Mouse (Mus musculus): ENCODE measurements around the gene Dnaja3. TPM values are rescaled to one million over a fixed set of nuclear protein-coding genes. Genes with fewer than 3 reads are reported as not detected.
"Not testable (repeated sequence)": the region's sequence is repeated elsewhere in the genome, so short reads cannot be mapped to it uniquely, and the experiment has no call there.

The Dnaja3 gene
- total RNA-seq, 2 experiments from 2014 or later, result 61.2 to 65.4 TPM

- peak; percentile 99 for TF ChIP-seq CTCF (conservative IDR thresholded peaks at IDR 0.05)
These were observed 27.5 kb downstream of the Dnaja3 start for GRCm38 (mm10) chr16:4667190-4667808.

GRCm38 (mm10) chr16:4670317-4670716 is 30.5 kb downstream of the Dnaja3 start:
- no peak for DNase-seq (ENCODE audit: low spot score in 2 of 2)
- H3K4me3 ChIP-seq, result no peak overlapping the region
- H3K27ac ChIP-seq, result no peak overlapping the region
- no peak for TF ChIP-seq CTCF (conservative IDR thresholded peaks at IDR 0.05)

More at GRCm38 (mm10) chr16:4667190-4667808, 27.5 kb downstream of the Dnaja3 start:
- H3K27ac ChIP-seq, result no peak overlapping the region
- no peak overlapping the region for H3K4me3 ChIP-seq
- DNase-seq (ENCODE audit: low spot score in 2 of 2), result peak; percentile 86 to 95

GRCm38 (mm10) chr16:4674091-4674490 is 34.3 kb downstream of the Dnaja3 start:
- Histone ChIP-seq H3K27ac (no peak overlapping the region), H3K4me3 (no peak overlapping the region)
- TF ChIP-seq CTCF (conservative IDR thresholded peaks at IDR 0.05), result no peak
- DNase-seq (ENCODE audit: low spot score in 2 of 2), result no peak

- Histone ChIP-seq H3K27ac (no peak overlapping the region), H3K4me3 (no peak overlapping the region)
- DNase-seq (ENCODE audit: low spot score in 2 of 2), result no peak
- TF ChIP-seq CTCF (conservative IDR thresholded peaks at IDR 0.05), result no peak
These were observed 37.0 kb downstream of the Dnaja3 start for GRCm38 (mm10) chr16:4676836-4677235.

GRCm38 (mm10) chr16:4678080-4678479 is 38.3 kb downstream of the Dnaja3 start:
- Histone ChIP-seq H3K27ac (no peak overlapping the region), H3K4me3 (no peak overlapping the region; the same call in 1 of the 2 replicates)
- no peak for DNase-seq (ENCODE audit: low spot score in 2 of 2)
- TF ChIP-seq CTCF (conservative IDR thresholded peaks at IDR 0.05), result no peak

- TF ChIP-seq CTCF (conservative IDR thresholded peaks at IDR 0.05), result no peak
These were observed 39.6 kb downstream of the Dnaja3 start, which contains the start of gene Coro7 for GRCm38 (mm10) chr16:4679121-4680018. TSS of gene Coro7 (minus strand) at chr16:4679777.

GRCm38 (mm10) chr16:4680922-4681455 is 41.2 kb downstream of the Dnaja3 start:
- not testable (repeated sequence) for H3K27ac ChIP-seq; DNase-seq (ENCODE audit: low spot score in 2 of 2); H3K4me3 ChIP-seq

More at GRCm38 (mm10) chr16:4679121-4680018, 39.6 kb downstream of the Dnaja3 start, which contains the start of gene Coro7:
- DNase-seq (ENCODE audit: low spot score in 2 of 2), result peak; percentile 83 to 91
- Histone ChIP-seq H3K4me3 (peak within 1 kb of the TSS; percentile 91), H3K27ac (peak within 1 kb of the TSS; percentile 67)

GRCm38 (mm10) chr16:4682628-4683179 is 42.9 kb downstream of the Dnaja3 start:
- TF ChIP-seq CTCF (conservative IDR thresholded peaks at IDR 0.05), result no peak
- H3K27ac ChIP-seq, result peak overlapping the region; percentile 99
- DNase-seq (ENCODE audit: low spot score in 2 of 2), result no peak
- H3K4me3 ChIP-seq, result peak overlapping the region; percentile 99; the same call in 1 of the 2 replicates

GRCm38 (mm10) chr16:4683193-4683580 is 43.4 kb downstream of the Dnaja3 start:
- TF ChIP-seq CTCF (conservative IDR thresholded peaks at IDR 0.05), result no peak
- no peak for DNase-seq (ENCODE audit: low spot score in 2 of 2)
- H3K4me3 ChIP-seq, result peak overlapping the region; percentile 99
- H3K27ac ChIP-seq, result peak overlapping the region; percentile 99

GRCm38 (mm10) chr16:4683581-4684456 is 44.0 kb downstream of the Dnaja3 start:
- Histone ChIP-seq H3K4me3 (peak overlapping the region; percentile 99), H3K27ac (peak overlapping the region; percentile 99)
- no peak for TF ChIP-seq CTCF (conservative IDR thresholded peaks at IDR 0.05)
- peak; percentile 93 to 98 for DNase-seq (ENCODE audit: low spot score in 2 of 2)

- Histone ChIP-seq H3K4me3 (peak overlapping the region; percentile 99), H3K27ac (peak overlapping the region; percentile 99)
- DNase-seq (ENCODE audit: low spot score in 2 of 2), result no peak
- TF ChIP-seq CTCF (conservative IDR thresholded peaks at IDR 0.05), result no peak
These were observed 44.6 kb downstream of the Dnaja3 start for GRCm38 (mm10) chr16:4684457-4684791.

GRCm38 (mm10) chr16:4689371-4689770 is 49.6 kb downstream of the Dnaja3 start:
- not testable (repeated sequence) for DNase-seq (ENCODE audit: low spot score in 2 of 2); H3K4me3 ChIP-seq
- peak; percentile 55 for TF ChIP-seq CTCF (conservative IDR thresholded peaks at IDR 0.05)

More at GRCm38 (mm10) chr16:4689371-4689770, 49.6 kb downstream of the Dnaja3 start:
- H3K27ac ChIP-seq, result not testable (repeated sequence)

All from layer of hippocampus, adult 2 months (tissue).